Mouse (Mus musculus) midbrain, embryonic 13.5 days (tissue): ENCODE measurements at regions not wholly inside any gene's neighbourhood (a gene's known extent, or its start where the extent isn't known, plus 50 kb on each side); places are given as distances from the start of the nearest gene placed in this dataset.

Source experiments
- ATAC-seq: fragments of 200-750 bp; cut with Nextera tagmentation; 2 replicates; pipeline ENCODE4 v1.8.0; 2017; ENCODE audit warnings: mild to moderate bottlenecking, moderate TSS enrichment, moderate library complexity
- H3K27ac ChIP-seq: fragments of 300-500 bp; sonication (generic); 2 replicates; pipeline ENCODE4 v1.5.1; 2015; ENCODE audit warnings: inconsistent platforms, mild to moderate bottlenecking, moderate library complexity
- H3K27me3 ChIP-seq: fragments of 300-500 bp; sonication (generic); 2 replicates; pipeline ENCODE4 v1.6.1; 2015; ENCODE audit warnings: mild to moderate bottlenecking, inconsistent platforms
- H3K36me3 ChIP-seq: fragments of 300-500 bp; sonication (generic); 2 replicates; pipeline ENCODE4 v1.6.1; 2015; ENCODE audit warnings: mild to moderate bottlenecking, inconsistent platforms
- H3K4me1 ChIP-seq: fragments of 300-500 bp; sonication (generic); replicated peaks from 2 replicates; pipeline ENCODE4 v1.6.1; 2015; ENCODE audit warnings: inconsistent platforms
- H3K4me2 ChIP-seq: fragments of 300-500 bp; sonication (generic); replicated peaks from 2 replicates; pipeline ENCODE4 v1.6.1; 2015; ENCODE audit warnings: moderate library complexity, mild to moderate bottlenecking, inconsistent platforms
- H3K4me3 ChIP-seq: fragments of 300-500 bp; sonication (generic); replicated peaks from 2 replicates; pipeline ENCODE4 v1.5.1; 2015; ENCODE audit warnings: mild to moderate bottlenecking, inconsistent platforms
- H3K9ac ChIP-seq: fragments of 300-500 bp; sonication (generic); replicated peaks from 2 replicates; pipeline ENCODE4 v1.6.1; 2015; ENCODE audit warnings: mild to moderate bottlenecking, inconsistent platforms
- H3K9me3 ChIP-seq: fragments of 300-500 bp; sonication (generic); 2 replicates; pipeline ENCODE4 v1.6.1; 2016; ENCODE audit warnings: mild to moderate bottlenecking, inconsistent platforms
- WGBS: fragments of 180-500 bp; shearing (Covaris S2); methylation state at CpG from one replicate; pipeline ENCODE4 v1.1.7; 2015; 5-methylcytosine and 5-hydroxymethylcytosine counted together

DNA sequence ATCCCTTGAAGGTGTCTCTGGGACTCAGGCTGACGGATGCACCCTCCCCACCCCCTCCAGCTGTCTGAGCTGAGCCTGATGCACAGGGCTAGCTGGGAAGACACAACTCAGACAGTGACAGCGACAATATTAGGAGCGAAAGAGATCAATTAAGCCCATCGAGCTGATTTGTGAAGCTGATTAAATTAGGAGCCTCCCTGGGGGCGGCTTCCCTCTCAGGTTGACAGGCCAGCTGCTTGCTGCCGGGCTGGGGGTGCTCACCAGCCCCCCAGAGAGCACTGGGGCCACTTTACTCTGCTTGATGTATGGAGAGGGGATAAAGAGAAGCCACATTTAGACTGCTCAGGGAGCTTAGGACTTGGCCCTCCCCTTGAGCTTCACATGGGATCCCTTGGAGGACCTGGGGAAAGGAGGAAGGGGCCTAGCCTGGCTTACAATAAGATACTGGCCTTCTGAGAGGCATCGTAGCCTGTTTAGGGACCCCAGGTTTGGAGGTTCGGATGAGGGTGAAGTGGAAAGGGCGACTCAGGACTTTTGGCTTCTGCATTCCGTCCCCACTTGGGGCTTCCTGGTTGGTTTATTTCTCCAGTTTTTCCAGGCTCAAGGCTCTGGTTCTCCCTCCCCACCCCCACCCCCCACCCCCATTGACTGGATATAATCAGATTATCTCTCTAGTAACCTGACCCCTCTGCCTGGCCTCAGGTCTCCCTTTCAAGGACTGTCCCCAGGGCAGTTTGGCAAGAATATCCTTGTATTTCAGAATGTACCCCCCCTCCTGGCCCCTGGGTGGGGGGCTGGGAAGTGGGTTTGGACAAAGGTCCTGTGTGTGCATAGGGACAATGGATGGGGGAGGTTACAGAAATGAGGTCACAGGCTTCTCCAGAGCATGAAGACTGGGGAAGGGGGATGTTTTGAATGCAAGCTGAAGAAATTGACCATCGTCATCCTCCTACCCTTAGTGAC lies 283.4 kb downstream of the Rps24 start:
- no peaks in the 10 kb centered on the region for H3K9me3 ChIP-seq
- peak; percentile 79 for ATAC-seq
- H3K4me3 ChIP-seq, result no peak overlapping the region
- H3K27ac ChIP-seq, result peak overlapping the region; percentile 82
- WGBS, result 9% methylated on average over 11 of the region's 11 CpGs
- H3K36me3 ChIP-seq, result no peaks in the 10 kb centered on the region
- no peak overlapping the region for H3K4me2 ChIP-seq
- H3K4me1 ChIP-seq, result peaks cover 52% of the 10 kb centered on the region
- H3K9ac ChIP-seq, result peak overlapping the region; percentile 49
- H3K27me3 ChIP-seq, result no peaks in the 10 kb centered on the region

- no peak for ATAC-seq
- no peaks in the 10 kb centered on the region for H3K36me3 ChIP-seq
- H3K4me1 ChIP-seq, result peaks cover 41% of the 10 kb centered on the region
- H3K27ac ChIP-seq, result peak overlapping the region; percentile 26; the same call in 1 of the 2 replicates
- no peaks in the 10 kb centered on the region for H3K27me3 ChIP-seq
- 94% methylated on average over 1 of the region's 1 CpGs for WGBS
- H3K9ac ChIP-seq, result no peak overlapping the region
- no peak overlapping the region for H3K4me3 ChIP-seq
- no peak overlapping the region for H3K4me2 ChIP-seq
- H3K9me3 ChIP-seq, result no peaks in the 10 kb centered on the region
Observed at GRCm38 (mm10) chr14:24771663-24772062, 284.7 kb downstream of the Rps24 start.

DNA sequence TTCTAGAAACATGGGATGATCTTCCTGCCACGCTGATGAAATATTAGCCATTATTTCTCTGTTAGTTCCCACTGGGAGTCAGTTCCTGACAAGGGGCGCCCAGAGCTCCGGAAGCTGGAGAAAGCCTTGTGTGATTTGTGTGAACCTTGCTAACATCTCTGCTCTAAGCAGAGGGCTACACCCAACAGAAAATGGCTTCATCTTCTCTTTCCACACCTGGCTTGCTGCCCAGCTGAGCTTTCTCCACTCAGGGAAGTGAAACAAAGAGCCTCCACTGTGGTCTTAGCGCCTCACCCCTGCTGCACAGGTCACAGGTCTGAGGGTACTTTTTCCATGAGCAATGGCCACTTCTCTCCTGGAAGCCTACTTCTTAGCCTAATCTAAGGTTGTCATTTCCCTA lies 285.2 kb downstream of the Rps24 start:
- Histone ChIP-seq H3K36me3 (no peaks in the 10 kb centered on the region), H3K27me3 (no peaks in the 10 kb centered on the region), H3K9me3 (no peaks in the 10 kb centered on the region), H3K27ac (no peak overlapping the region), H3K9ac (no peak overlapping the region), H3K4me2 (no peak overlapping the region), H3K4me1 (peaks cover 41% of the 10 kb centered on the region), H3K4me3 (no peak overlapping the region)
- WGBS, result 86% methylated on average over 4 of the region's 4 CpGs
- ATAC-seq, result no peak

DNA sequence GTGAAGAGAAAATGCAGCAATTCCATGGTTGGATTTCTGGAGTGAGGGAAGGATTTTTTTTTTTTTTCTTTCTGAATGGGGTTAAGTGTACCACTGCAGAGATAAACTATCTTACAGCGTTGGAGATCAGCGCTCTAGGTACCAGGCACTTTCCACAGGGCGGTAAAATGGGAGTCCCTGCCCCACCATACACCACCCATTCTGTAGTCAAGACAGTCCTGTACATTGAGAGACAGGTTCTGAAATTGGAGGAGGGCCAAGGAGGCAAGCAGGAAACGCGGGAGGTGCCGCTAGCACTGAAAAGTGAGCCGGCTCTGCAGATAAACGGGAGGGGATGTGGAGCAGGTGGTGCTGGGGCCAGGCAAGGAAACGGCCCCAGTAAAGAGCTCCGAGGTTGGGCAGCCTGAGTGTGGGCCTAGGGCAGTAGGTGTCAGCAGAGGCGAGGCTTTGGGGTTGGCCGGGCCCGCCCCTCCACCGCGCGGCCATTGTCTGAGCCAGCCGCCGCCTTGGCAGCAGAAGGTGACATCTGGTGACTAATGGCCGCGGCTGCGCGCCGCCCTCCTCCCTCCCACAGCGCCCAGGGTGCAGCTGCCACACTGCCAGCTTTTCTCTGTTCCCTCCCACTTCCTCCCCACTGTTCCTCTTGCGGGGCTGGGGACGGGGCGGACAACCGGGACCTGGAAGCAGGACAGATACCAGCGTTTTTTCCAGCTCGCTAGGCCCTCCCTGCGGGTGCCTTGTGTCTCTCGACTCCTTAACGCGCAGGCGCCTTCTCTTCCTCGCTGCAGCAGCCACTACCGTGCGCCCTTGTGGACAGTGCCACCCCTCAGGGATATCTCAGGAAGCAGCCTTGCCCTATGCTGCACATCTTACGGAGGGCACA lies 292.1 kb downstream of the Rps24 start:
- H3K36me3 ChIP-seq, result no peaks in the 10 kb centered on the region
- H3K27ac ChIP-seq, result peak overlapping the region; percentile 97
- H3K27me3 ChIP-seq, result no peaks in the 10 kb centered on the region
- peak overlapping the region; percentile 53 for H3K4me2 ChIP-seq
- no peaks in the 10 kb centered on the region for H3K9me3 ChIP-seq
- 2% methylated on average over 39 of the region's 39 CpGs for WGBS
- peak; percentile 98 for ATAC-seq
- H3K4me1 ChIP-seq, result peaks cover 29% of the 10 kb centered on the region
- H3K9ac ChIP-seq, result peak overlapping the region; percentile 65
- H3K4me3 ChIP-seq, result peak overlapping the region; percentile 31

- Histone ChIP-seq H3K4me1 (peaks cover 33% of the 10 kb centered on the region), H3K27me3 (no peaks in the 10 kb centered on the region), H3K36me3 (no peaks in the 10 kb centered on the region), H3K4me3 (no peak overlapping the region), H3K9me3 (no peaks in the 10 kb centered on the region), H3K27ac (no peak overlapping the region), H3K9ac (no peak overlapping the region), H3K4me2 (no peak overlapping the region)
- WGBS, result 92% methylated on average over 3 of the region's 3 CpGs
- no peak for ATAC-seq
Observed at GRCm38 (mm10) chr14:24781674-24782073, 294.7 kb downstream of the Rps24 start.

DNA sequence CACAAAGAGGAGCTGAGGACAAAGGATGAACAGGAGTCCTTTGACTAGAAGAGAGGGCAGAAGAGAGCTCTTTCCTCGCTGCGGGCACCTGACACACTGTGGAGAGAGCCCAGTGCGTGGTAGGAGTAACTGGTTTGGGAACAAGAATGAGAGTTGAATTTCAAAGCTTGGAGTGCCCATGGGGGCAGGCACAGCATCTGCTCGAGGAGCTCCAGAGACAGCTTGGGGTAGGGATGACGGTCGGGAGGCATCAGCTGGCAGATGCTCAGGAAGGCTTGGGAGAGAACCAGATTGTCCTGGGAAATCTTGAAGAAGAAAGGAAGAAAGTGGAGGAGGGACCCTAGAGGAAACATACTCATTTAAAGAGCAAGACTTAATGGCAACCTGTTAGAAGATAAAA lies 297.0 kb downstream of the Rps24 start:
- WGBS, result 66% methylated on average over 6 of the region's 6 CpGs
- H3K27ac ChIP-seq, result no peak overlapping the region
- no peak for ATAC-seq
- no peak overlapping the region for H3K4me2 ChIP-seq
- H3K4me3 ChIP-seq, result no peak overlapping the region
- no peaks in the 10 kb centered on the region for H3K27me3 ChIP-seq
- H3K36me3 ChIP-seq, result no peaks in the 10 kb centered on the region
- peaks cover 21% of the 10 kb centered on the region for H3K4me1 ChIP-seq
- H3K9ac ChIP-seq, result no peak overlapping the region
- no peaks in the 10 kb centered on the region for H3K9me3 ChIP-seq

GRCm38 (mm10) chr14:24785452-24785851 lies 298.5 kb downstream of the Rps24 start:
- Histone ChIP-seq H3K9me3 (no peaks in the 10 kb centered on the region), H3K27ac (no peak overlapping the region), H3K4me3 (no peak overlapping the region), H3K27me3 (no peaks in the 10 kb centered on the region), H3K36me3 (no peaks in the 10 kb centered on the region), H3K4me1 (peaks cover 6% of the 10 kb centered on the region), H3K4me2 (no peak overlapping the region), H3K9ac (no peak overlapping the region)
- no peak for ATAC-seq
- 86% methylated on average over 5 of the region's 5 CpGs for WGBS

- H3K4me3 ChIP-seq, result no peak overlapping the region
- H3K4me2 ChIP-seq, result no peak overlapping the region
- 0 out of 2 replicates have a peak, but pooled peaks cover under 1% of the 10 kb centered on the region for H3K27me3 ChIP-seq
- 0 out of 2 replicates have a peak, but pooled peaks have one; percentile 45 for ATAC-seq
- H3K9ac ChIP-seq, result no peak overlapping the region
- H3K36me3 ChIP-seq, result no peaks in the 10 kb centered on the region
- 54% methylated on average over 10 of the region's 10 CpGs for WGBS
- H3K9me3 ChIP-seq, result peaks cover 3% of the 10 kb centered on the region
- no peak overlapping the region for H3K27ac ChIP-seq
- H3K4me1 ChIP-seq, result peaks cover 12% of the 10 kb centered on the region
Observed at GRCm38 (mm10) chr14:24793375-24794285, 306.7 kb downstream of the Rps24 start.

- WGBS, result 66% methylated on average over 12 of the region's 12 CpGs
- no peak overlapping the region for H3K27ac ChIP-seq
- no peak overlapping the region for H3K4me2 ChIP-seq
- no peak for ATAC-seq
- peaks cover 3% of the 10 kb centered on the region for H3K9me3 ChIP-seq
- peaks cover 12% of the 10 kb centered on the region for H3K4me1 ChIP-seq
- 0 out of 2 replicates have a peak, but pooled peaks cover 4% of the 10 kb centered on the region for H3K27me3 ChIP-seq
- H3K9ac ChIP-seq, result no peak overlapping the region
- no peak overlapping the region for H3K4me3 ChIP-seq
- H3K36me3 ChIP-seq, result no peaks in the 10 kb centered on the region
Observed at GRCm38 (mm10) chr14:24794359-24794845, 307.5 kb downstream of the Rps24 start.

DNA sequence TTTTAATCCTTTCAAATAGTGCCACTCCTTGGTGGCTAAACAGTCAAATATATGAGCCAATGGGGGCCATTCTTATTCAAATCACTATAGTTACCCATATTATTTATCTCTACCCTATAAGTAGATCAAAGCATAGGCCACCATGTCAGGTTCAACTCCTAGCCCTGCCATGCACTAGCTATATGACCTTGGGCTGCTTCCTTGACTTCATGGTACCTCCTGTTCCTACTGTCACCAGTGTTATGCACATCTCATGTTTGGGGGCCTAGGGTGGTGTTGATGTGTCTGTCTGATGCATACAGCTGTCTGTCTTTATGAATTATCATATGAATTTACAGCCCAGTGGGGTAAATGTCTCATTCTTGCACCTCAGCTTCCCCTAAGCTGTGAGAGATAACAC lies 310.6 kb downstream of the Rps24 start:
- Histone ChIP-seq H3K9me3 (peaks cover 3% of the 10 kb centered on the region), H3K27ac (no peak overlapping the region), H3K4me2 (no peak overlapping the region), H3K9ac (no peak overlapping the region), H3K36me3 (no peaks in the 10 kb centered on the region), H3K4me1 (peaks cover 12% of the 10 kb centered on the region), H3K27me3 (0 out of 2 replicates have a peak, but pooled peaks cover 4% of the 10 kb centered on the region), H3K4me3 (no peak overlapping the region)
- no peak for ATAC-seq

- H3K27ac ChIP-seq, result no peak overlapping the region
- H3K36me3 ChIP-seq, result no peaks in the 10 kb centered on the region
- H3K27me3 ChIP-seq, result 0 out of 2 replicates have a peak, but pooled peaks cover 4% of the 10 kb centered on the region
- H3K4me3 ChIP-seq, result no peak overlapping the region
- ATAC-seq, result no peak
- H3K9me3 ChIP-seq, result peaks cover 3% of the 10 kb centered on the region
- H3K4me2 ChIP-seq, result no peak overlapping the region
- H3K4me1 ChIP-seq, result peaks cover 12% of the 10 kb centered on the region
- H3K9ac ChIP-seq, result no peak overlapping the region
- 87% methylated on average over 4 of the region's 4 CpGs for WGBS
Observed at GRCm38 (mm10) chr14:24798066-24798465, 311.1 kb downstream of the Rps24 start.
